Mouse (Mus musculus): ENCODE measurements around the gene Osgepl1. TPM values are rescaled to one million over a fixed set of nuclear protein-coding genes. Genes with fewer than 3 reads are reported as not detected.

Gene Osgepl1
- polyA plus RNA-seq, 1 experiment, result 23.9 TPM

Other genes starting within 250 kb of the Osgepl1 start
- gene 1700019A02Rik, start 126.0 kb upstream of the Osgepl1 start, polyA plus RNA-seq (2012; rRNA removed), result not detected in 2 replicates
- gene Pms1, start 16.6 kb upstream of the Osgepl1 start, polyA plus RNA-seq (2012; rRNA removed), result 4.4 and 4.5 TPM in 2 replicates
- 11.0 and 13.4 TPM in 2 replicates for gene Ormdl1, start 16.5 kb upstream of the Osgepl1 start, polyA plus RNA-seq (2012; rRNA removed)
- not detected in 2 replicates for gene Gm28778, start 16.5 kb upstream of the Osgepl1 start, polyA plus RNA-seq (2012; rRNA removed)
- not detected in 2 replicates for gene Asdurf, start 39.0 kb downstream of the Osgepl1 start, polyA plus RNA-seq (2012; rRNA removed)
- 0.32 and 0.40 TPM in 2 replicates for gene Gm28551, start 39.0 kb downstream of the Osgepl1 start, polyA plus RNA-seq (2012; rRNA removed)
- 16.7 and 17.5 TPM in 2 replicates for gene Asnsd1, start 39.1 kb downstream of the Osgepl1 start, polyA plus RNA-seq (2012; rRNA removed)

Measured in frontal cortex, adult 2 months (tissue).